Mouse (Mus musculus) splenic B cell, adult 2 months (primary cell): ENCODE measurements at regions not wholly inside any gene's neighbourhood (a gene's known extent, or its start where the extent isn't known, plus 50 kb on each side); places are given as distances from the start of the nearest gene placed in this dataset.

Experiments used
- DNase-seq: peaks from one replicate; pipeline ENCODE4 v3.0.0-alpha.2; 2011; ENCODE audit warnings: low read depth, low spot score
- H3K27me3 ChIP-seq: 2 replicates; pipeline ENCODE4 v1.6.1; 2012; ENCODE audit warnings: mild to moderate bottlenecking, low read length, moderate library complexity, mixed read lengths; ENCODE audit not compliant: control insufficient read depth, poor library complexity, insufficient read depth, severe bottlenecking
- H3K36me3 ChIP-seq: 2 replicates; pipeline ENCODE4 v1.6.1; 2012; ENCODE audit warnings: mild to moderate bottlenecking, low read length, moderate library complexity, mixed read lengths; ENCODE audit not compliant: control insufficient read depth, poor library complexity, insufficient read depth, severe bottlenecking

GRCm38 (mm10) chr10:68378212-68378611 lies 99.7 kb upstream of the Arid5b start:
- Histone ChIP-seq H3K36me3 (no peaks in the 10 kb centered on the region), H3K27me3 (no peaks in the 10 kb centered on the region; the same call in 1 of the 2 replicates)
- DNase-seq, result peak; percentile 46

- Histone ChIP-seq H3K27me3 (no peaks in the 10 kb centered on the region; the same call in 1 of the 2 replicates), H3K36me3 (no peaks in the 10 kb centered on the region)
- DNase-seq, result no peak
Measured at GRCm38 (mm10) chr10:68377479-68377878, 98.9 kb upstream of the Arid5b start.

- no peaks in the 10 kb centered on the region for H3K36me3 ChIP-seq
- H3K27me3 ChIP-seq, result no peaks in the 10 kb centered on the region
- no peak for DNase-seq
Measured at GRCm38 (mm10) chr10:68373875-68374274, 95.3 kb upstream of the Arid5b start.

GRCm38 (mm10) chr10:68371785-68372184 lies 93.2 kb upstream of the Arid5b start:
- no peak for DNase-seq
- H3K27me3 ChIP-seq, result no peaks in the 10 kb centered on the region

GRCm38 (mm10) chr10:68370986-68371385 lies 92.4 kb upstream of the Arid5b start:
- Histone ChIP-seq H3K27me3 (no peaks in the 10 kb centered on the region), H3K36me3 (no peaks in the 10 kb centered on the region)
- DNase-seq, result peak; percentile 80

More at GRCm38 (mm10) chr10:68371785-68372184, 93.2 kb upstream of the Arid5b start:
- H3K36me3 ChIP-seq, result no peaks in the 10 kb centered on the region

GRCm38 (mm10) chr10:68366796-68367195 lies 88.3 kb upstream of the Arid5b start:
- DNase-seq, result peak; percentile 58
- Histone ChIP-seq H3K27me3 (no peaks in the 10 kb centered on the region), H3K36me3 (no peaks in the 10 kb centered on the region)

GRCm38 (mm10) chr10:68360765-68361483 lies 82.4 kb upstream of the Arid5b start:
- Histone ChIP-seq H3K27me3 (no peaks in the 10 kb centered on the region), H3K36me3 (no peaks in the 10 kb centered on the region)
- no peak for DNase-seq

- no peaks in the 10 kb centered on the region for H3K36me3 ChIP-seq
- H3K27me3 ChIP-seq, result no peaks in the 10 kb centered on the region
- peak; percentile 32 for DNase-seq
Measured at GRCm38 (mm10) chr10:68359135-68359534, 80.6 kb upstream of the Arid5b start.

GRCm38 (mm10) chr10:68356973-68357372 lies 78.4 kb upstream of the Arid5b start:
- Histone ChIP-seq H3K36me3 (no peaks in the 10 kb centered on the region), H3K27me3 (no peaks in the 10 kb centered on the region)
- DNase-seq, result peak; percentile 55

GRCm38 (mm10) chr10:68356521-68356920 lies 78.0 kb upstream of the Arid5b start:
- H3K36me3 ChIP-seq, result no peaks in the 10 kb centered on the region

GRCm38 (mm10) chr10:68356093-68356485 lies 77.5 kb upstream of the Arid5b start:
- no peaks in the 10 kb centered on the region for H3K36me3 ChIP-seq
- H3K27me3 ChIP-seq, result no peaks in the 10 kb centered on the region
- DNase-seq, result no peak

More at GRCm38 (mm10) chr10:68356521-68356920, 78.0 kb upstream of the Arid5b start:
- no peaks in the 10 kb centered on the region for H3K27me3 ChIP-seq
- DNase-seq, result no peak

GRCm38 (mm10) chr10:68355471-68356092 lies 77.0 kb upstream of the Arid5b start:
- DNase-seq, result no peak
- Histone ChIP-seq H3K27me3 (no peaks in the 10 kb centered on the region), H3K36me3 (no peaks in the 10 kb centered on the region)

GRCm38 (mm10) chr10:68354335-68355231 lies 76.0 kb upstream of the Arid5b start:
- DNase-seq, result no peak
- Histone ChIP-seq H3K36me3 (no peaks in the 10 kb centered on the region), H3K27me3 (no peaks in the 10 kb centered on the region)

GRCm38 (mm10) chr10:68353692-68354232 lies 75.2 kb upstream of the Arid5b start:
- no peak for DNase-seq
- no peaks in the 10 kb centered on the region for H3K36me3 ChIP-seq
- H3K27me3 ChIP-seq, result no peaks in the 10 kb centered on the region
